Mouse (Mus musculus) layer of hippocampus, postnatal 36 days (tissue): ENCODE measurements around the gene Hsp90b1. TPM values are rescaled to one million over a fixed set of nuclear protein-coding genes. Genes with fewer than 3 reads are reported as not detected.

Experiments
- microRNA-seq, 2 experiments: library from miRNA; unstranded; fragments of <30 nt; microRNA quantifications; one replicate each; pipeline ENCODE4 v1.2.0; 2021
- total RNA-seq, 2 experiments: library from RNA; stranded (reverse); gene quantifications; 2 replicates each; pipeline ENCODE4 v1.2.3; 2021

Hsp90b1 gene
- total RNA-seq, 2 experiments from 2014 or later, result 391 to 418 TPM

Small RNAs within 50 kb of the gene (microRNA-seq; reads per million reads assigned to microRNA genes)
- 0.21 to 0.90 reads per million in 2 experiments for gene Gm25745

Other genes with a start within 250 kb of the Hsp90b1 start
- 10 to 100 TPM; 18.8 to 21.4 TPM for gene Syn3, start 206.6 kb downstream of the Hsp90b1 start, total RNA-seq
- gene Ttc41, start 302 bp upstream of the Hsp90b1 start, total RNA-seq, result 1 to 10 TPM; 1.2 to 2.4 TPM
- 10 to 100 TPM; 45.5 to 45.7 TPM for gene Gm49358, start 58.5 kb upstream of the Hsp90b1 start, total RNA-seq
- 100 to 1,000 TPM; 133 to 138 TPM for gene Nt5dc3, start 73.5 kb upstream of the Hsp90b1 start, total RNA-seq